Mouse (Mus musculus) forebrain, postnatal 0 days (tissue): ENCODE results near the gene Nop9. TPM values are rescaled to one million over a fixed set of nuclear protein-coding genes. Genes with fewer than 3 reads are reported as not detected.

ENCODE experiments used
- ATAC-seq: fragments of 200-750 bp; cut with Nextera tagmentation; 2 replicates; pipeline ENCODE4 v1.8.0; 2017; ENCODE audit warnings: mild to moderate bottlenecking, moderate library complexity
- DNase-seq: peaks from one replicate; pipeline ENCODE4 v3.0.0-alpha.2; 2015
- H3K27ac ChIP-seq: fragments of 300-500 bp; sonication (generic); 2 replicates; pipeline ENCODE4 v1.5.1; 2014; ENCODE audit warnings: low read depth, mild to moderate bottlenecking, antibody characterized with exemption, low read length, moderate library complexity, mixed read lengths
- H3K27me3 ChIP-seq: fragments of 300-500 bp; sonication (generic); 2 replicates; pipeline ENCODE4 v1.6.1; 2014; ENCODE audit warnings: mild to moderate bottlenecking, low read length, mixed read lengths; ENCODE audit not compliant: insufficient read depth
- H3K36me3 ChIP-seq: fragments of 300-500 bp; sonication (generic); 2 replicates; pipeline ENCODE4 v1.6.1; 2014; ENCODE audit warnings: mild to moderate bottlenecking, moderate library complexity; ENCODE audit not compliant: insufficient read depth
- H3K4me1 ChIP-seq: fragments of 300-500 bp; sonication (generic); 2 replicates; pipeline ENCODE4 v1.6.1; 2014; ENCODE audit warnings: antibody characterized with exemption; ENCODE audit not compliant: insufficient read depth
- H3K4me2 ChIP-seq: fragments of 300-500 bp; sonication (generic); 2 replicates; pipeline ENCODE4 v1.6.1; 2014; ENCODE audit warnings: low read depth, mild to moderate bottlenecking, moderate library complexity
- H3K4me3 ChIP-seq: fragments of 300-500 bp; sonication (generic); 2 replicates; pipeline ENCODE4 v1.5.1; 2014; ENCODE audit warnings: low read depth, low read length, mixed read lengths
- H3K9ac ChIP-seq: fragments of 300-500 bp; sonication (generic); 2 replicates; pipeline ENCODE4 v1.6.1; 2014; ENCODE audit warnings: mild to moderate bottlenecking
- H3K9me3 ChIP-seq: fragments of 300-500 bp; sonication (generic); 2 replicates; pipeline ENCODE4 v1.6.1; 2016; ENCODE audit warnings: low read length
- CTCF ChIP-seq: sonication (generic); IDR thresholded peaks from 2 replicates; pipeline ENCODE4 v1.5.1; 2016; ENCODE audit warnings: antibody characterized with exemption, control low read depth, low read depth
- WGBS: fragments of 180-500 bp; shearing (Covaris S2); extraction: QIAGEN DNeasy Blood & Tissue Kit; methylation state at CpG from one replicate; pipeline ENCODE4 v1.1.7; 2014; 5-methylcytosine and 5-hydroxymethylcytosine counted together
- polyA plus RNA-seq: library from polyadenylated mRNA; unstranded; fragments of >200 nt; fragmentation: Nextera tagmentation; extraction: Ambion mirVana; gene quantifications from 2 replicates; pipeline ENCODE4 v1.2.1, GENCODE M21; 2015
- total RNA-seq: library from RNA; depleted of rRNA; stranded (reverse); fragments of >200 nt; gene quantifications from 2 replicates; pipeline ENCODE4 v1.2.3, GENCODE M21; 2014; rRNA removed

Nop9 gene
- total and polyA plus RNA-seq, 2 experiments from 2014 or later = 25.6 to 34.7 TPM

DNA sequence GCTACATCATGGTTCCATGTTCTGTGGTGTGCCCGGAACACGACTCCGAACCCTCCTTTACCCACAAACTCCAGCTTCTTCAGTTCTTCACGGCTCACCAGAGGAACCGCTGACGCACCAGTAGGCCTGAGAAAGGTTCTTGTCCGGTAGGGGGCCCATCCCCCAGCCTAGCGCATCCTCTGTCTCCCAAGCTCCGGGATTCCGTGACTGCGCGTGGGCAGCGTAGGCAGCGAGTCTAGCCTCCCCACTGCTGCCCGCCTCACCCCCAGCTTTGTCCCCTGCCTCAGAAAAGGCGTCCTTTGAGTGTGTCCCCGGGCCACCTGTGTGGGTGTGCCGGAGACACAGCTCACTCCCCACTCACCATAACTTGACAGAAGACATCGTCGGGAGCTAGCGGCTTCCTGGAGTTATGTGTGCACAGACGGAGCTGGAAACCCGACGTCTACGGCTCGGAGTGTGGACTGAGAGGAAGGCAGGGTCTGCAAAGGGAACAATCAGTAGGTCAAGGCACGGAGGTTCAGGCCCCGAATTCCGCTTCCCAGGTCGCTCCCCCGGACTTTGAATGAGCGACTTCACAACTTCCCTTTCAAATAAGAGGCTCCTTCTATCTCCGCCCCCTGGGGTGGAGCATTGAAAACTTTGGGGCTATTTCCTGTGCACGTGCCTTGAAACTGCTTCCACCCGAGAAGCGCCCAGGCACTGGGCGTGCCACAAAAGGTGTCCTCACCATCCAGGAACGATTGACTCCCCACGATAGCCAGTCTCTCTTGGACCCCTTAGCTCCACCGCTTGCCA is 43.0 kb downstream of the Nop9 start, which contains the start of gene Ripk3:
TSS of gene Ripk3 (minus strand) at position 610 of the 795 bp plus-strand sequence.
- H3K27ac ChIP-seq = no peak within 1 kb of the TSS
- TF ChIP-seq CTCF = no peak
- H3K36me3 ChIP-seq = no peaks in the 10 kb centered on the region
- no peaks in the 10 kb centered on the region for H3K9me3 ChIP-seq
- ATAC-seq = no peak
- no peak within 1 kb of the TSS for H3K9ac ChIP-seq
- H3K4me3 ChIP-seq = peak within 1 kb of the TSS; percentile 16; the same call in 1 of the 2 replicates
- H3K27me3 ChIP-seq = peaks cover 59% of the 10 kb centered on the region
- no peak for DNase-seq
- H3K4me2 ChIP-seq = peak within 1 kb of the TSS; percentile 31; the same call in 1 of the 2 replicates
- 8% methylated on average over 40 of the region's 40 CpGs for WGBS
- H3K4me1 ChIP-seq = peaks cover 5% of the 10 kb centered on the region; the same call in 1 of the 2 replicates

DNA sequence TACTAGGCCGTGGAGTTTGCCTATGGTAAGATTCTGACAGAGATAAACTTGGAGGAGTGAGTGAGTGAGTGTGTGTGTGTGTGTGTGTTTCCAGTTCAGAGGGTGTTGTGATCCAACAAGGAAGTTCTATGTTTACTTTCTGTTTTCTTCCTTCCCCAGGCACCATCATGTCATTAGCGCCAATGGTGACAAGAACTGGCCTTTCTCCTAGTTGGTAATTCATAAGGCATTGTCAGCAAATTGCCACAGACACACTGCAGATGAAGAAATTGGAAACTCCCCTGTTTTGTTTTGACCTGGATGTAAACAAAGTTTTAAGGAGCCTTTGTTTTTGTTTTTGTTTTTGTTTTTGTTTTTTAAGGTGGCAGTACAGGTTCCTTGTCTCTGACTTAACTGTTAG is 48.0 kb downstream of the Nop9 start:
- Histone ChIP-seq H3K27ac (no peak overlapping the region), H3K9ac (no peak overlapping the region), H3K27me3 (peaks cover 13% of the 10 kb centered on the region), H3K36me3 (no peaks in the 10 kb centered on the region), H3K4me3 (no peak overlapping the region), H3K4me1 (no peaks in the 10 kb centered on the region), H3K9me3 (no peaks in the 10 kb centered on the region), H3K4me2 (no peak overlapping the region)
- no peak for ATAC-seq
- DNase-seq = no peak
- no peak for TF ChIP-seq CTCF
- 60% methylated on average over 2 of the region's 2 CpGs for WGBS

DNA sequence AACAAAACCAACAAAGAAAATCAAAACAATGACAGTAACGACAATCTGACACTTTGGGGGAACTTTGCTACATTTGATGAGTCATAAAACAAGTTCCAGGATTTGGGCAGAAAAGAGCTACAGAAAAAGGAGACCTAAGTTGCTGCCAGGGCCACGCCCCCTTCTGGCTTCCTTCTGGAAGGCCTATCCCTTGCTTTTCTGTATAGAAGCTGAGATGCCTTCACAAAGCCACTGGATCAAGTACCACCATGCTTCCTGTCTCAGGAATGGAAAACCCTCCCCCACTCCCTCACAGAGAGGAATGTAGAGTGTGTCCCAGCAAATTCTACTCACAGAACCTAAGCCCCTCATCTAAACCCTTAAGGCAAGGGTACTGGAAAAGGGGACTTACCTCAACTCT is 48.5 kb downstream of the Nop9 start:
- TF ChIP-seq CTCF = no peak
- 63% methylated on average over 2 of the region's 2 CpGs for WGBS
- Histone ChIP-seq H3K36me3 (no peaks in the 10 kb centered on the region), H3K4me1 (no peaks in the 10 kb centered on the region), H3K4me2 (no peak overlapping the region), H3K9me3 (no peaks in the 10 kb centered on the region), H3K9ac (no peak overlapping the region), H3K4me3 (no peak overlapping the region), H3K27me3 (peaks cover 9% of the 10 kb centered on the region), H3K27ac (no peak overlapping the region)
- no peak for DNase-seq
- ATAC-seq = no peak

DNA sequence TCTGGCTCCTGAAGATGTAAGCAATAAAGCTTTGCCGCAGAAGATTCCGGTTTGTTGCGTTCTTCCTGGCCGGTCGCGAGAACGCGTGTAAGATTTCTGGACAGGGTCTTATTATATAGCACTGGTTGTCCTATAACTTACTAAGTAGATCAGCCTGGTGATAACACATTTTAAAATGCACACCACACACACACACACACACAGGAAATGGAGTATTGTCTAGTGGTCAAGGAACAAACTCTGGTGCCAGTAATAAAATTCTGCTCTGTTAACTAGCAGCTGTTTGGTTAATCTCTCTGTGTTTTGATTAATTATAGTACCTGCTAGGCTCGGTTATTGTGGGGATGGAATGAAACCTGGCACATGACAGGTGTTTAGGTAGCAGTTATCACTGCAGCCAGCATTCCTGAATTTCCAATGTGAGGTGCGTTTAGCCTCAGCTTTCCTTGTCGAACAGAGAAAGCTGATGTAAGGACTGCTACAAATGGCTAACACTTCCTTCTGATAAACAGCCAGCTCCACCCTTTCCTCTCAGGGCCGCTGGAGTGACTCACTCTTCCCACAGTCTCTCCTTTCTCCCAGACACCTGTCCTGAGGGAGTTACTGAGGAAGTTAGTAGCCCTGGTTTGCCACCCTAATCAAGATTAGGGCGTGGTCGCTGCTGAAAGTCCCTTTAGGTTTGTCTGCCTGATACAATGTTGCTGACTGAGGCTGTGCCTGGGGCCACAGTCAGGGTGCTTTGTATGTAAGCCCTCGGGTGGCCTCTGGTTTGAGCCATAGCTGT is 50.1 kb downstream of the Nop9 start:
- Histone ChIP-seq H3K4me2 (no peak overlapping the region), H3K4me1 (no peaks in the 10 kb centered on the region), H3K9ac (no peak overlapping the region), H3K9me3 (no peaks in the 10 kb centered on the region), H3K36me3 (no peaks in the 10 kb centered on the region), H3K27ac (no peak overlapping the region), H3K4me3 (no peak overlapping the region), H3K27me3 (no peaks in the 10 kb centered on the region)
- no peak for TF ChIP-seq CTCF
- WGBS = 85% methylated on average over 15 of the region's 15 CpGs
- DNase-seq (no peak), ATAC-seq (no peak)

Other genes with a start within 250 kb of the Nop9 start
Only the 30 nearest of the 35 such genes appear.
- 101 and 104 TPM in 2 replicates for gene Dcaf11, start 185.7 kb upstream of the Nop9 start, total RNA-seq
- 89.4 and 103 TPM in 2 replicates for gene Dcaf11, start 185.7 kb upstream of the Nop9 start, polyA plus RNA-seq
- not detected in 2 replicates for gene A730061H03Rik, start 185.3 kb upstream of the Nop9 start, total RNA-seq
- not detected in 2 replicates for gene A730061H03Rik, start 185.3 kb upstream of the Nop9 start, polyA plus RNA-seq
- 0.23 TPM in 1 of 2 replicates, not detected in the other for gene Fitm1, start 170.1 kb upstream of the Nop9 start, total RNA-seq
- 0.20 and 0.22 TPM in 2 replicates for gene Fitm1, start 170.1 kb upstream of the Nop9 start, polyA plus RNA-seq
- gene Psme1, start 167.6 kb upstream of the Nop9 start, total RNA-seq = 136 and 138 TPM in 2 replicates
- 219 and 238 TPM in 2 replicates for gene Psme1, start 167.6 kb upstream of the Nop9 start, polyA plus RNA-seq
- gene Emc9, start 160.4 kb upstream of the Nop9 start, total RNA-seq = 25.2 and 31.5 TPM in 2 replicates
- 53.2 and 55.6 TPM in 2 replicates for gene Emc9, start 160.4 kb upstream of the Nop9 start, polyA plus RNA-seq
- gene Psme2, start 154.6 kb upstream of the Nop9 start, total RNA-seq = 76.2 and 137 TPM in 2 replicates
- 171 and 193 TPM in 2 replicates for gene Psme2, start 154.6 kb upstream of the Nop9 start, polyA plus RNA-seq
- 13.5 and 24.2 TPM in 2 replicates for gene Rnf31, start 154.0 kb upstream of the Nop9 start, total RNA-seq
- gene Rnf31, start 154.0 kb upstream of the Nop9 start, polyA plus RNA-seq = 17.0 and 18.9 TPM in 2 replicates
- gene Irf9, start 142.1 kb upstream of the Nop9 start, total RNA-seq = 16.8 and 18.1 TPM in 2 replicates
- gene Irf9, start 142.1 kb upstream of the Nop9 start, polyA plus RNA-seq = 5.6 and 7.0 TPM in 2 replicates
- 8.5 and 9.2 TPM in 2 replicates for gene Rec8, start 127.7 kb upstream of the Nop9 start, total RNA-seq
- gene Rec8, start 127.7 kb upstream of the Nop9 start, polyA plus RNA-seq = 5.9 and 7.2 TPM in 2 replicates
- 79.8 and 92.0 TPM in 2 replicates for gene Ipo4, start 109.7 kb upstream of the Nop9 start, total RNA-seq
- gene Ipo4, start 109.7 kb upstream of the Nop9 start, polyA plus RNA-seq = 82.4 and 90.9 TPM in 2 replicates
- 2.1 and 6.4 TPM in 2 replicates for gene Gm49378, start 107.8 kb upstream of the Nop9 start, total RNA-seq
- 0.97 and 1.0 TPM in 2 replicates for gene Gm49378, start 107.8 kb upstream of the Nop9 start, polyA plus RNA-seq
- gene Tm9sf1, start 101.9 kb upstream of the Nop9 start, total RNA-seq = 26.5 and 33.4 TPM in 2 replicates
- gene Tm9sf1, start 101.9 kb upstream of the Nop9 start, polyA plus RNA-seq = 36.0 and 48.4 TPM in 2 replicates
- 0.43 and 0.46 TPM in 2 replicates for gene Tssk4, start 95.5 kb upstream of the Nop9 start, total RNA-seq
- 0.22 and 0.23 TPM in 2 replicates for gene Tssk4, start 95.5 kb upstream of the Nop9 start, polyA plus RNA-seq
- gene Mdp1, start 85.2 kb upstream of the Nop9 start, total RNA-seq = 50.8 and 51.5 TPM in 2 replicates
- 60.0 and 63.5 TPM in 2 replicates for gene Mdp1, start 85.2 kb upstream of the Nop9 start, polyA plus RNA-seq
- gene Gmpr2, start 73.8 kb upstream of the Nop9 start, total RNA-seq = 19.9 and 26.9 TPM in 2 replicates
- gene Gmpr2, start 73.8 kb upstream of the Nop9 start, polyA plus RNA-seq = 37.3 and 40.9 TPM in 2 replicates
- gene Nedd8, start 73.6 kb upstream of the Nop9 start, total RNA-seq = 132 and 192 TPM in 2 replicates
- 593 and 742 TPM in 2 replicates for gene Nedd8, start 73.6 kb upstream of the Nop9 start, polyA plus RNA-seq
- 16.9 and 26.3 TPM in 2 replicates for gene Tinf2, start 63.9 kb upstream of the Nop9 start, total RNA-seq
- gene Tinf2, start 63.9 kb upstream of the Nop9 start, polyA plus RNA-seq = 18.8 and 21.5 TPM in 2 replicates
- gene Tgm1, start 31.8 kb upstream of the Nop9 start, total RNA-seq = 0.05 and 0.15 TPM in 2 replicates
- 0.15 and 0.21 TPM in 2 replicates for gene Tgm1, start 31.8 kb upstream of the Nop9 start, polyA plus RNA-seq
- gene Rabggta, start 23.4 kb upstream of the Nop9 start, total RNA-seq = 72.8 and 73.3 TPM in 2 replicates
- 49.4 and 56.9 TPM in 2 replicates for gene Rabggta, start 23.4 kb upstream of the Nop9 start, polyA plus RNA-seq
- 70.4 and 83.8 TPM in 2 replicates for gene Dhrs1, start within 50 bp of the Nop9 start, total RNA-seq
- gene Dhrs1, start within 50 bp of the Nop9 start, polyA plus RNA-seq = 83.3 and 86.0 TPM in 2 replicates
- 0.23 and 0.43 TPM in 2 replicates for gene Cideb, start 12.8 kb downstream of the Nop9 start, total RNA-seq
- 0.20 and 0.54 TPM in 2 replicates for gene Cideb, start 12.8 kb downstream of the Nop9 start, polyA plus RNA-seq
- gene Ltb4r2, start 15.7 kb downstream of the Nop9 start, total RNA-seq = 0.38 TPM in 2 replicates
- 0.65 and 1.1 TPM in 2 replicates for gene Ltb4r2, start 15.7 kb downstream of the Nop9 start, polyA plus RNA-seq
- gene Ltb4r1, start 20.3 kb downstream of the Nop9 start, total RNA-seq = 0.38 and 0.48 TPM in 2 replicates
- 0.90 and 0.99 TPM in 2 replicates for gene Ltb4r1, start 20.3 kb downstream of the Nop9 start, polyA plus RNA-seq
- 1.6 and 3.6 TPM in 2 replicates for gene Adcy4, start 38.4 kb downstream of the Nop9 start, total RNA-seq
- 1.6 and 1.7 TPM in 2 replicates for gene Adcy4, start 38.4 kb downstream of the Nop9 start, polyA plus RNA-seq
- 0.46 and 0.90 TPM in 2 replicates for gene Ripk3, start 43.2 kb downstream of the Nop9 start, total RNA-seq
- 0.86 and 2.0 TPM in 2 replicates for gene Ripk3, start 43.2 kb downstream of the Nop9 start, polyA plus RNA-seq
- 6.0 and 11.9 TPM in 2 replicates for gene Nfatc4, start 77.5 kb downstream of the Nop9 start, total RNA-seq
- gene Nfatc4, start 77.5 kb downstream of the Nop9 start, polyA plus RNA-seq = 3.2 and 3.9 TPM in 2 replicates
- 24.2 and 28.5 TPM in 2 replicates for gene Nynrin, start 108.3 kb downstream of the Nop9 start, total RNA-seq
- 4.4 and 5.5 TPM in 2 replicates for gene Nynrin, start 108.3 kb downstream of the Nop9 start, polyA plus RNA-seq
- 0.29 and 0.46 TPM in 2 replicates for gene Cbln3, start 138.7 kb downstream of the Nop9 start, total RNA-seq
- gene Cbln3, start 138.7 kb downstream of the Nop9 start, polyA plus RNA-seq = 0.24 and 0.33 TPM in 2 replicates
- gene Khnyn, start 139.3 kb downstream of the Nop9 start, total RNA-seq = 13.6 and 20.0 TPM in 2 replicates
- 3.2 and 5.3 TPM in 2 replicates for gene Khnyn, start 139.3 kb downstream of the Nop9 start, polyA plus RNA-seq
- 96.2 and 103 TPM in 2 replicates for gene Sdr39u1, start 154.6 kb downstream of the Nop9 start, total RNA-seq
- 131 and 132 TPM in 2 replicates for gene Sdr39u1, start 154.6 kb downstream of the Nop9 start, polyA plus RNA-seq